Mouse (Mus musculus) bone marrow, adult 2 months (tissue): ENCODE results near the gene Gm12184.

Source experiments
- CTCF ChIP-seq: fragments of 200-500 bp; IDR thresholded peaks from 2 replicates; pipeline ENCODE4 v1.5.1; 2011; ENCODE audit warnings: low read length, control low read depth; ENCODE audit not compliant: control insufficient read depth, insufficient read depth
- POLR2A ChIP-seq: fragments of 200-500 bp; IDR thresholded peaks from 2 replicates; pipeline ENCODE4 v1.6.1; 2011; ENCODE audit warnings: low read depth, mild to moderate bottlenecking, control low read depth, low read length, borderline replicate concordance; ENCODE audit not compliant: control insufficient read depth

DNA sequence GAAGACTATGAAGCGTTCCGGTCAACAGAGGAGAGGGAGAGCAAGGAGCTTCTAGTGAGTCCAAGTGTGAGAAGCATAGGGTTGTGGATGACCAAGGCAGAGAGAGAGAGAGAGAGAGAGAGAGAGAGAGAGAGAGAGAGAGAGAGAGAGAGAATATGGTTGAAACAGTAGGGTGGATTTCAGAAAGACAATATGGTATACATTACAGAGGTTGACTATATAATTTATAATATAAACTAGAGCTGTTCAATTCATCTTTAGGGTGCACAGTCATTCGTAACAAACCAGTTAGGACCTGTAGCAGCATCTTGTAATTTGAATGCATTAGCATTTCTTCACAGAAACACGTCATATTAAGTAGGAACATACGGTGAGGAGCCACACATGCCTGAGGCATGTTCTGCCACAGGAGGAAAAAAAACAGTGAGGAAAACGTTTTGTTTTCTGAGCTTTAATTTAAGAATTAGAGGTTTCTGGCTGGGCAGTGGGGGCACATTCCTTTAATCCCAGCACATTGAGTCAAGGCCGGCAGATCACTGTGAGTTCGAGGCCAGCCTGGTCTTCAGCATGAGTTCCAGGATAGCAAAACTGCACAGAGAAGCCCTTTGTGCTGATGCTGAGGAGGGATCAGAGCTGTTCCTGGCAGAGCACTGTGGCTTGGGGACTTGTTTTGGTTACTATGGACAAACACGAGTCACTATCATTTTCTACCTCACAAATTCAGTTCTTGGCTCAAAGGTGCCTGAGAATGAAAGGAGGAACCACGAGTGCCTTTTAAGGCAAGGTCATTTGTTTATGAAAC is 12.6 kb upstream of the Gm12184 start:
- TF ChIP-seq POLR2A (no peak), CTCF (no peak)
